Mouse (Mus musculus) inflammation-experienced regulatory T-cells, adult 6 months (primary cell): ENCODE results near the gene Apoa5. TPM values are rescaled to one million over a fixed set of nuclear protein-coding genes. Genes with fewer than 3 reads are reported as not detected.
"Not testable (repeated sequence)": the region's sequence is repeated elsewhere in the genome, so short reads cannot be mapped to it uniquely, and the experiment has no call there.

ENCODE experiments used
- ATAC-seq: one replicate; pipeline ENCODE4 v1.8.0; 2017
- polyA plus RNA-seq, 3 experiments: library from polyadenylated mRNA; unstranded; fragments of 100-300 nt; shearing (Covaris generic); gene quantifications; one replicate each; pipeline ENCODE4 v1.2.1; 2017

The Apoa5 gene
- polyA plus RNA-seq, 3 experiments from 2014 or later = not detected

DNA sequence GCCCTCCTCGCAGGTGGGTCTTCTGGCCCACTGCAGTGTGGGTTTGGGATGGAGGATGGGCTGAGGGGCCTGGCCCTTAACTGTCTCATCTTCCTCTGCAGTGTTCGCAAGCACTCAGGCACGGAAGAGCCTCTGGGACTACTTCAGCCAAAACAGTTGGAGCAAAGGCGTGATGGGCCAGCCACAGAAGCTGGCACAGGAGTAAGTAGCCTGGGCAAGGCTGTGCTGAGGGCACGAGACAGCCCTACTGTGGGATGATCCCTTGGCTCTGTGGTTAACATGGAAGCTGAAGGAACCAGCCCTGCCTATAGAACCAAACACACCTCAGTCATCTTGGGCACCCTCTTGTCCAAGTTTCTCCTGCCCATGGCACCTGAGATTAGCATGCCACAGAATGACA, 692 bp downstream of the Apoa5 start:
- no peak for ATAC-seq

DNA sequence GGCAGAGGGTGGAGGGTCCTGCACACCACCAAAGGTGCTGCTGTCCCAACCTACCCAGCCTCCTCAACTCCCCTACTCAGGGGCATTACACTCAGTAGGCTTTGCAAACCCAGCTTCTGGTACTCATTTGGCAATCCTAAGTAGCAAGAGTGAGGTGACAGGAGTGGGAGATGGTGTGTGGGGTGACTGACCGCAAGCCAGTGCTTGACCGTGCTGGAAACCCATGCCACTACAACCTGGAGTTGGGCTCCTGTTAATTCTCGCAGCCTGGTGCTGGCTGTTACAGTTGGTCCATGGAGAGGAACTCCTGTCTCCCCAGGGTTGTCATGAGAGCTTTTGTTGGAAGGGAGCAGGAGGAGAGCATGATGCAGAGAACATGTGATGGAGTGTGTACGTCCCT, 2.3 kb downstream of the Apoa5 start:
- ATAC-seq = no peak

DNA sequence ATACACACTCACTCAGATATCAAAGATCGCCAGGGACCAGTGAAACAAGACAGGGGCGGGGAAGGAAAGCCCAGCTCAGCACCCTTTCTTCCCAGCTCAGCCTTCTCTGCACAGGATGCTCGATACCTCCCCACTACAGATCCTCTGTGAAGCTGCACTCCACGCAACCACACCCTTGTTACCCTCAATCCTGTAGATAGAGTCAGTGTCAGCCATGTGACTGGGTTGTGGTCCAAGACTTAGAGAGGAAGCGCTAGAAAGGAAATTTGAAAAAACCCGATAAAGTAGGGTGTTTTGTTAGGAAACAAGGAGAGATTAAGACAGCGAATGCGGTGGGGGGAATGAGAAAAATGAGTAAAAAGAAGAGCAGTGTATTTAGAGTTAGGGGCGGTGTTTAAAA, 3.6 kb downstream of the Apoa5 start:
- peak; percentile 46 for ATAC-seq

- ATAC-seq = peak; percentile 95
These were observed 4.4 kb downstream of the Apoa5 start, which contains the start of gene Zpr1 for GRCm38 (mm10) chr9:46272677-46273454. TSS of gene Zpr1 (plus strand) at chr9:46273064.

GRCm38 (mm10) chr9:46274494-46274893, 6.1 kb downstream of the Apoa5 start:
- no peak for ATAC-seq

DNA sequence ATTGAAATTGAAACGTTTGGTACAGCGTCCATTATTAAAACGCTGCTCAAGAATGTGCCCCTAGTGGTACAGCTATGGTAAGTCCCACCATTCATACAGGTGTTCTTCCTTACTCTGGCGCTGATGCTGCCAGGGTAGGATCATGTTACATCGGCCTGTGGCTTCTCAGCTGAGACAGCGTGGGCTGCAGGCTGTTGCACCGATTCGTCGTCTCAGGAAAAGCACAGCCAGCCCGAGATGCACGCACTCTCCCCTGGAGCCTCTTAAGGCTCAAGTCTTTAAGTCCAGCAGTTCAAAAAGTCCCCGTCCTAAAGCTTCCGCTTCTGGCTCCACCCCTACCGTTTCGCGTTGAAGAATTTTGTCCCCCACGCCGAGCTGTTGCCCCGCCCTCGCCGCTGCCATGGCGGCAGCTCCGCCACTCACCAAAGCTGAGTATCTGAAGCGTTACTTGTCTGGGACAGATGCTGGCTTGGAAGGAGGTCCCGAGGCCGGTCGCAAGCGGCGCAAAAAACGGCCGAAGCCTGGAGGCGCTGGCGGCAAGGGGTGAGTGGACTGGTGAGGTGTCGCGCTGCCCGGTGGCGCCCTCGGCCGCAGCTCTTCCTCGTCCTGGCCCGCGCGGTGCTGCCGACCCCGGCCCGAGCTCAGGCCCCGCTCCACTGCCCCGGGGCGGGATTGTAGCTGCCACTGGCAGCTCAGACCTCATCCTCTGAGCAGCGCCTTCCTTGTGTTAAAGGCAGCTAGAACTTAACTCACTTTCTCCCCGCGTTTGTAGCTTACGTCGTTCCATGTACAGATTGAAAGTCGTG, 14.4 kb downstream of the Apoa5 start, which contains the start of gene Bud13:
Gene Bud13, plus strand, starts transcription at position 378 of the 806 bp plus-strand sequence.
- ATAC-seq = peak; percentile 94

DNA sequence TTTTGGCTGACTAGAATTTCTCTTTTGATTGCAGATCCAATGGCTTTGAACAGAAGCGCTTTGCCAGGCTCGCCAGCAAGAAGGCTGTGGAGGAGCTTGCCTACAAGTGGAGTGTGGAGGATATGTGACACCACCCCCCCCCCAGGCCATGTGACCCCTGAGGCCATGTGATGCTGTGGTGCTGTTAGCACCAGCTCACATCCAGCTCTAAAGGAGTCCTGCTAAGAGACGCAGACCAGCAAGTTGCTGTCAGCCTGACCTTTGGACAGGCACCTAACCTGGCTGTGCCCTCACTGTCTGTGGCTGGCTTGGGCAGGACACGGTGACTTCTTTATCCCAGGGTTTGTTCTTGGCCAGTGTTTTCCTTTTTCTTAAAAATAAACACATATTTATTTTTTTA, 29.9 kb downstream of the Apoa5 start:
- no peak for ATAC-seq

GRCm38 (mm10) chr9:46302142-46302541, 33.7 kb downstream of the Apoa5 start:
- no peak for ATAC-seq

DNA sequence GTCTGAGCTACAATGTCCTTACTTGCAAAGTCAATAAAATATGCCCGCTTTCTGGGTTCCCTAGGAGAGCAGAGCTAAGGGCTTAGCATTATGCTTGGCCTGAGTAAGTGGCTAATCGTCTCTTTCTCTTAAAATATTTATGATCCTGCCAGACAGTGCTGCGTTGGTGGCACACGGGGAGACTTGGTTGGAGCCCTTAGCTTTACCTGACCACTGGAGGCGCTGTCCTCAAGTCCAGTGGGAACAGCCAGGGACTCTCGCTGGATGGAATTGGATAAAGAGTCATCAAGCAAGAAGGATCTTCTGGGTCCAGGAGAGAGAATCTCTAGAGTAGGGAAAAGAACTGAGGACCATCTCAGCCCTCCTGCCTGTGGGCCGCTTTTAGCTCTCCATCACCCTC, 40.7 kb downstream of the Apoa5 start:
- ATAC-seq = no peak

- ATAC-seq = peak; percentile 52
These were observed 46.1 kb downstream of the Apoa5 start for GRCm38 (mm10) chr9:46314507-46314906.

- no peak for ATAC-seq
These were observed 46.5 kb downstream of the Apoa5 start for GRCm38 (mm10) chr9:46314921-46315320.

DNA sequence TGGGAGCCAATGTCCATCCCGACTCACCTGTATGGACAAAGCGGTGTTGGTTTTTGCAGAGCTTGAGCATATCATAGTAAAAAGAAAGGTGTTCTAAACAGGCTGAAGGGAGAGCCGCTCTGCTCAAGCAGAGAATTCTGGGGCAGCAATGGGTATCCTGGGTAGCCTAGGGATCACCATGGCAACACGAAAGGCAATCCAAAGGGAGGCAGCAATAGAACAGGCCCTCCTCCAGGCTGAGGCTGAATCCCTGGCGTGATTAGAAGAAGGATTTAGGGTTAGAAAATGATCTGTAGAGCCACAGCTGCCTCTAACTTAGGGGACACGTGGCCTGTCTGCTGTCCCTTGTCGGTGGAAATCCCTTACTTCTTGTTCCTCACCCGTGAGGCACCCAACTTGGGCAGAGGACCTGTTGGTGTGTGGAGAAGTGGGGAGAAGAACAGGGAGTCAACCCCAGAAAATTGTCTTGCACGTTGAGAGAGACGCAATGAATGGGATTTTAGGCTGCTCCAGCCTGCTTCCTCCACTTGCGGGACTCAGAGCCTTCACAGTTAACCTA, 47.5 kb downstream of the Apoa5 start:
- ATAC-seq = no peak

- no peak for ATAC-seq
These were observed 48.0 kb downstream of the Apoa5 start for GRCm38 (mm10) chr9:46316388-46316787.

GRCm38 (mm10) chr9:46316909-46317308, 48.5 kb downstream of the Apoa5 start:
- no peak for ATAC-seq

- no peak for ATAC-seq
These were observed 49.5 kb downstream of the Apoa5 start for GRCm38 (mm10) chr9:46317957-46318356.

- ATAC-seq = not testable (repeated sequence)
These were observed 51.5 kb downstream of the Apoa5 start, which contains the start of gene 4931429L15Rik for GRCm38 (mm10) chr9:46319886-46320285. TSS of gene 4931429L15Rik (minus strand) at chr9:46319986.

GRCm38 (mm10) chr9:46320461-46320860, 52.0 kb downstream of the Apoa5 start:
- ATAC-seq = no peak

Other genes starting within 250 kb of the Apoa5 start
- not detected for gene Apoa1, start 40.1 kb upstream of the Apoa5 start, polyA plus RNA-seq
- not detected for gene Apoc3, start 33.0 kb upstream of the Apoa5 start, polyA plus RNA-seq
- gene Apoa4, start 27.9 kb upstream of the Apoa5 start, polyA plus RNA-seq = not detected
- gene Zpr1, start 4.4 kb downstream of the Apoa5 start, polyA plus RNA-seq = 10 to 100 TPM; 30.3 to 38.3 (median 37.5) TPM
- gene Bud13, start 14.4 kb downstream of the Apoa5 start, polyA plus RNA-seq = 10 to 100 TPM; 12.1 to 19.9 (median 19.7) TPM
- gene 4931429L15Rik, start 51.4 kb downstream of the Apoa5 start, polyA plus RNA-seq = not detected